Mouse (Mus musculus) G1E (cell line): ENCODE results near the gene Il5ra.

Source experiments
- CTCF ChIP-seq: IDR thresholded peaks from 2 replicates; pipeline ENCODE4 v1.5.1; 2012; ENCODE audit warnings: low read depth, low read length, inconsistent platforms, mixed read lengths
- GATA1 ChIP-seq: IDR thresholded peaks from 2 replicates; pipeline ENCODE4 v1.6.1; 2012; ENCODE audit warnings: borderline replicate concordance, low read length, inconsistent platforms, mixed read lengths

DNA sequence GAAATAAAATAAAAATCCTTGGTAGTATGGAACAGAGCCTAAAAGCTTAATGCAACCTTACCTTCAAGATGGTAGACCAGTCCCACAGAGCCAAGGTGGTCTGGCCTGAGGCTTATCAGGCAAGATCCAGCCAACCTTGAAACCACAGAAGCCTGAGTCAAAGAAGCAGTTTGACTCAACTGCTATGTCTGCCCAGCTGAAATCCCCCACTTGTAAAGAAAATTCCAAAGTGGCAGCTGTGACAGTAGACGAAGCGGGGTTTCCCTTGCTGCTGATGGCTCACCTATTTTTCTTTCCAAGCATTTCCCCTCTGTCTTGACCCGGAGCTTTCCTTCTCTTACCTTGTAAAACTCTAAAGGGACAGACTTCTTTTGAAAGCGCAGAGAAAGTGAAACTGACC, 23.2 kb downstream of the Il5ra start:
- TF ChIP-seq CTCF: no peak
- no peak for TF ChIP-seq GATA1
